Mouse (Mus musculus): ENCODE measurements around the gene Thpo.

Thpo gene

GRCm38 (mm10) chr16:20702522-20702893, 31.8 kb downstream of the Thpo start:
- DNase-seq = peak; percentile 73

GRCm38 (mm10) chr16:20701729-20702521, 32.4 kb downstream of the Thpo start:
- DNase-seq = no peak

- DNase-seq = no peak
These were observed 33.0 kb downstream of the Thpo start for GRCm38 (mm10) chr16:20701316-20701715.

- no peak for DNase-seq
These were observed 34.3 kb downstream of the Thpo start for GRCm38 (mm10) chr16:20700036-20700435.

- DNase-seq = no peak
These were observed 35.0 kb downstream of the Thpo start for GRCm38 (mm10) chr16:20699266-20699665.

- peak; percentile 100 for DNase-seq
These were observed 38.5 kb downstream of the Thpo start for GRCm38 (mm10) chr16:20695622-20696323.

GRCm38 (mm10) chr16:20694781-20695180, 39.5 kb downstream of the Thpo start:
- peak; percentile 60 for DNase-seq

- DNase-seq = peak; percentile 93
These were observed 41.1 kb downstream of the Thpo start, which contains the start of gene Fam131a for GRCm38 (mm10) chr16:20693111-20693701. Gene Fam131a, plus strand, starts transcription at chr16:20693241.

GRCm38 (mm10) chr16:20692241-20692965, 41.9 kb downstream of the Thpo start:
- DNase-seq = no peak

- DNase-seq = no peak
These were observed 42.7 kb downstream of the Thpo start for GRCm38 (mm10) chr16:20691617-20692016.

- DNase-seq = no peak
These were observed 43.5 kb downstream of the Thpo start for GRCm38 (mm10) chr16:20690774-20691173.

- DNase-seq = peak; percentile 55
These were observed 56.2 kb downstream of the Thpo start for GRCm38 (mm10) chr16:20677974-20678675.

- DNase-seq = no peak
These were observed 56.9 kb downstream of the Thpo start for GRCm38 (mm10) chr16:20677380-20677779.

- DNase-seq = no peak
These were observed 57.6 kb downstream of the Thpo start for GRCm38 (mm10) chr16:20676702-20677101.

- DNase-seq = no peak
These were observed 59.1 kb downstream of the Thpo start for GRCm38 (mm10) chr16:20675213-20675612.
